Mouse (Mus musculus) frontal cortex, postnatal 25 days (tissue): ENCODE measurements around the gene Gm49711.
"Not testable (repeated sequence)": the region's sequence is repeated elsewhere in the genome, so short reads cannot be mapped to it uniquely, and the experiment has no call there.

ENCODE experiments used
- DNase-seq, 2 experiments: peaks; one replicate each; pipeline ENCODE4 v3.0.0; 2022; ENCODE audit warnings: low spot score in 2 of 2

The Gm49711 gene

DNA sequence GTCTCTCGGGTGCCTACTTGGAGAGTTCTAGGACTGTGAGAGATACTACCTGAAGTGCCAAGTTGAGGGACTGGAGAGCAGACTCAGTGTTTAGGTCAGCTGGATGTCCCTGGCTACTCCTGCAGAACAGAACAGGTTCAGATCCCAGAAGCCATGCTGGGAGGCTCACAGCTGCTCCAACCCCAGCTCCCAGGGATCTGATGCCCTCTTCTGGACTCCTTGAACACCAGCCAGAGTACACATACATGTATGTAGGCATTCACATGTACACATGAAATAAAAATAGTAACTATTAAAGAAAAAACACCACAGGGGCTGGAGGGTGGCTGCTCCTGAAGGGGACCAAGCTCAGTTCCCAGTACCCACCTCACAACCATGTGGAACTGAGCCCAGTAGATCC, 119.6 kb downstream of the Gm49711 start:
- DNase-seq: no peak

DNA sequence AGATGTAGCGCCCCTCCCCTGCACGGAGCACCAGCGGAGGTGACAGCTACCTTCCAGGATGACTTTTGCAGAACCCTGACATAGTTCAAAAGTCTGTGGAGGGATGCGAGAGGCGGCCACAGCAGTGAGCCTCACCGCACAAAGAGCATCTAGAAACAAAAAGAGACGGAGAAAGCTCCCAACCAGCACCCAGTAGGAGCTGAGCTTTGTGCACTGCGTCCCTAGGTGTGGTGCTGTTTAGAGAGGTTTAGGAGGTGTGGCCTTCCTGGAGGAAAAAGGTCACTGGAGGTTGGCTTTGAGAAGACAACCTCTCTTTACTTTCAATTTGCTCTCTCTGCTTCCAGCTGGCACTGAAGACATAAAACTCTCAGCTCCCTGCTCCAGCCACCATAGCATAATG, 121.2 kb downstream of the Gm49711 start:
- no peak for DNase-seq

DNA sequence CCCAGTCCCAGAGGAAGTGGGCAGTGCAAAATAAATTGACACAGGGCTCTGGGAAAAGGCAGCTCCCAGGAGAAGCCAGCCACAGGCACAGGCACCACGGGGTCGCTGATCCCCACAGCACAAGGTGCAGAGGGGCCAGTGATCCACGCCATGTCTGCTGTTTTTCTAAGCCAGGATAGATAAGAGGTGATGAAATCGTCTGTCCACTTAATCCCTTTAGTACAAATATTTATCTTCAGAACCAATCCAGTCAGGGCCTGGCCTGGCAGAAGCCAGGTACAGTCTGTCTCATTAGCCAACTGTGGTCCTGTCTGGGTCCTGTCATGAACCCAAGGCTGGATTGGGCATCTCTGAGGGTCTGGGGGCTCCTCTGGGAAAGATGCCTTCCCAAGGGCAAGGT, 125.4 kb downstream of the Gm49711 start:
- no peak for DNase-seq

DNA sequence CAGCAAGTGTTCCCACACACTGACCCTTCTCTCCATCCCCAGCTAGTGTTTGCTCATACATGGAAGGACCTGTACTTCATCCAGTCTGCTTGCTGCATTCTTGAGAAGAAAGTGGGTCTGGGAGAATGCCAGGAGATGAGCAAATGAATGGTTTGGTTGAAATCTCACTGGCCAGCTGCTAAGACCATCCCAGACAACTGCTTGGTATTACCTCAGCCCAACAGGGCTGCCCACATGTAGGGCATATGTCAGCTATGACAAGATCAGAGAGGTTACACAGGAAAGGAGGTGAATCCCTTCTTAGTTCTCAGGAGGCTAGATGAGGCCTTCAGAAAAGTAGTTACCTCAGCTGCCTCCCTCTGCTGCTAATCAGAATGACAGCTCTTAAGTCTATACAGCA, 132.5 kb downstream of the Gm49711 start:
- no peak for DNase-seq

DNA sequence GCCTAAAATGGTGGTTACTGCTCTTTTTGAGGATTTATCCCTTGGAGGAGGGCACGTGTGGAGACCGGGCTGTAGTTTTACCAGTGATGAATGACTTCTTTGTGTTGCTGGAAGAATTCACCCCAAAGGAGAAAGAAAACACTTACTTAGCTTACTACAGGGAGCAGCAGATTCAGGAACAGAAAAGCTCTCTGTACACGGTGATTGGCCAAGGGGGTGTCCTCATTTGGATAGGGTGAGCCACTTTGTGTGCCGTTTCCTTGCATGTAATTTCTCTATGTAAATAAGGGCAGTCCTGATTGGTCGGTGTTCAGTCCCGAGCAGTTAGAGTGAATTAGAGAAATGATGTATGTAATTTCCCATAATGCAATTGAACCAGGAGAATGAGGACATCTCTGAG, 137.0 kb downstream of the Gm49711 start:
- no peak for DNase-seq

DNA sequence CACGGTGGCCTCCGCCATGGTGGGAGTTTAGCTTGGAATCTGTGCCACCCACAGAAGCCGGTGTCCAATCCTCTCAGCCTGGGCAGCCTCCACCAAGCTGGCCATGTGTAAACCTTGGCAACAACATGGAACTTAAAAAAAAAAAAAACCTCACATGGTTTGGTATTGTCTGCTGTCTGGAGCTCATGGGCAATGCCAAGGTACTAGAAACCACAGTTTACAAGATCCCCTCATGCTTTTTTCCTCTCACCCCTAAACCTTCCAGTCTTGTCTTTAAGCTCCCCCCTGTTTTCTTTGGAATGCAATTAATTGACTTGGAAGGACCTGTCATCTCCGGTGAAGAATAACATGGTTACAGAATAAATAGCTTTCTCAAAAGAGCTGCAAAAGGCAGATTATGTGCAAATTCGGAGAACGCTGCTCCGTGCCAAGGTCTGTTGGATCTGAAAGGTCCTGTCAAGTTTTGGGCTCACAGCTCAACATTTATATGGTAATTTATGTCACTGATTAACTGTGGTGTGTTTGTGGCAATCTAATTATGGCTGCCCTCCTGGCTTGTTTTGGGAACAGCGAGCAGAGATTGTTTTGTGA, 138.7 kb downstream of the Gm49711 start:
- DNase-seq: no peak

DNA sequence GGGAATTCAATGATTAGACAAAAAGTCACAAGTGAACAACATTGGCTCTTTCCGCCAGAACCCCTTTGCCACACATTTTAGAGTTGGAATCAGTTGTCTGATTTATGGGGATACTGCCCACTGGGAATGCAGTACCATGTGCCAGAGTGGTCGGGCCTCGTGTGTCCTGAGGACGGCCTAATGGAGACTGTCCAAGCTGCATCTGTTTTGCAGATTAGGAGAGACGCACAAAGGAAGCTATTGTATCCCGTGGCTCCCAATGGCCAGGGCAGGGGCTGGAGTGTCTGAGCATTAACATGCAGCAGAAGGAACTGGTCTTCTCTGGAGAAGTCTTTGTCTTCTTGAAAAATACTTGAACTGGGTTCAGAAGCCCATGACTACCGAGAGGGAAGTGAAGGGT, 142.5 kb downstream of the Gm49711 start:
- DNase-seq: no peak

DNA sequence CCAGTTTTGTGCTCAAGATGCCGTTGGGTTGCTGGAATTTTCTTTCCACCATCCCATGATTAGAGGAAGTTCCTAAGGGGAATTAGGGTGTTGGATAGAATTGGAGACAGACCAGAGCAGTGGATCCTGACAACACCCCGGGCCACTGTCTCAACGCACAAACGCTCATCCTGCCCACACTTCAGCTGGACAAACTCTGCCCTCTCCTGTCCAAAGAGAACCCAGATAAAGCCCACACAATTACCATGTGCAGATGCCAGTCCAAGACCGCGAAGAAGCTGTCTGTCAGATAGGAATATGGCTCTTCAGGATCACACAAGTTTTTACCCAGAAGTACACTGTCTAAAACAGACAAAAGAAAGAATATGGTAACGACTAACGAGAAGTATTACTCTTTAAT, 145.5 kb downstream of the Gm49711 start:
- DNase-seq: no peak

DNA sequence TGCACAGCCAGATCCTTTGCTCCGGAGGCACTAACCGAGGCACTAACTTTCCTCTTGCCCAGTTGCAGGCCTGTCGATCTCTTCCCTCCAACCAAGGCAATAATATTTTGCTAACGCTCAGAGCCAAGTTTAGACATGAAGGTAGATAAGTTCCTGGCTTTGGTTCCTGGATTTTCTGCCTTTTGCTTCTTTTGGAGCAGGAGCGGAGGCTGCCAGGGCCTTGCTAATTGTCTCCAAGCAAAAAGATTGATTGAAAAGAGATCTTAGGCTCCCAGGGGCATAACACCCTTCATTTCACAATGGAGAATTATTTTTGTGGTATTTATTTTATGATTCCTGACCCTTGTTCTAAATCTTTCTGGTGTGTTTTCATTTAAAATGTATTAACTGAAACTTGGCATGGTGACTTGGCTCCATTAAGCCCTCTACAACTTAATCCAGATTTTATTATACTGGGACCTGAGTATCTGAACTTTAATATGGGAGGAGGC, 151.2 kb downstream of the Gm49711 start:
- no peak for DNase-seq

DNA sequence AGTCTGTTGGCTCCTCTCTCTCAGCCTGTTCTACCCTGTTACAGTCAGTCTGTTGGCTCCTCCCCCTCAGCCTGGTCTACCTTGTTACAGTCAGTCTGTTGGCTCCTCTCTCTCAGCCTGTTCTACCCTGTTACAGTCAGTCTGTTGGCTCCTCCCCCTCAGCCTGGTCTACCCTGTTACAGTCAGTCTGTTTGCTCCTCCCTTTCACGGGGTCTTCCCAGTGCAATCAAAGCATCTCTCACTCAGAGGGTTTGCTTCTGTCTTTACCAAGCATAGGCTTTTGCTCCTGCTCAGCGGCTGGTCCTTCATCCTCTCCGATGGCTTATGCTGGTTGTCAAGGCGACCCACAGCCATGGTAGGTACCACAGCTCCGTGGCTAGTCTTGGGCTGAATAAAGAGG, 152.2 kb downstream of the Gm49711 start:
- DNase-seq: not testable (repeated sequence)

DNA sequence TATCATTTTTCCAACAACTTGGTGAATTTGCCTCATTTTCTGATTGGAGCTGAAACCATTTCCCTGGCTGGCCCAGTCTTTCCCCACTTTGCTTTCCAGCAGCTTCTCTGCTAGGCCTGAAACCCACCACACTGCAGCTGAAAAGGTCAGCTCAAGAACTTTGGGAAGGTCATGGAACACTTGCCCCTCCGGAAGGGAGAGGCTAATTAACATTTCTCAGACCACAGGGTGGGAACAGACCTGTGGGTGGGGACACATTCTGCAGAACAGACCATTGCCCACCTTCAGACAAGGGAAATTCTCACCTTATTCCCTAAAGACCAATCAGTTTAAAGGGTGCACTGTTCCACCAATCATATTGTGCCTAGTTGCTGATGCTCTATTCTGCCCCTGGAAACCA, 155.8 kb downstream of the Gm49711 start:
- not testable (repeated sequence) for DNase-seq

DNA sequence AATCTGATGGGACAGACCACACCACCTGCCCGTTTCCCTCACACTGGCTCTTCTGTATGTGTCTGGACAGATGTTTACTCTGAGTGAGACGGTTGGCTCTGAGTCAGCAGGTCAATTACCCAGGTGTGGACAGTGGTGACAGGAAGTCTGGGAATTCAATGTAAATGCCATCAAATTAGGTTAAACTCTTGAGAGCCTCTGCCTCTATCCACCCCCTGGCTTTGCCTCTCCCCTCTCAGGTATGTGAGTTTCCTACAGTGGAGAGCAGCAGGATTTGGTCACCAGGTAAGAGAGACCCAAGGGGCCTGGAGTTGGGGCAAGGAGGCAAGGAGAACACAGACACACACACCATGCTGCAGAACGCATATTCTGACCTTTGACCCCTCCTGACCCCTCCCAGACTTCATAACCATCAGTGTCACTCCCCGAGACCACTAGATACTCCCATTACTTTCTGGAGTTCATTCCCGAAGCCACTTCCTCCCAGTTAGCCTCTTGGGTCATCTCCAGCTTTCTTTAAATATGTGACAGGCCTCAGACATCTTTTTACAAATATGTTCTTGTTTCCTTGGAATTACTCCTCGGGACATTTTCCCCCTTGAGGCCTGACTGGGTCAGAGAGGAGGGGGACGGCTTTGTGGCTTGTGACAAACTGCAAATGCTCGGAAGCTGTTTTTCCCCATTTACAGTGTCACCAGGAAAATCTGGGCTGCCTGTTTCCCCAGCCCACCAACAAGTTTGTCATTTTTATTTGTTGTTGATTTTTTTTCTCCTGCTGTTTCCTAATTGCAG, 157.7 kb downstream of the Gm49711 start:
- no peak for DNase-seq

DNA sequence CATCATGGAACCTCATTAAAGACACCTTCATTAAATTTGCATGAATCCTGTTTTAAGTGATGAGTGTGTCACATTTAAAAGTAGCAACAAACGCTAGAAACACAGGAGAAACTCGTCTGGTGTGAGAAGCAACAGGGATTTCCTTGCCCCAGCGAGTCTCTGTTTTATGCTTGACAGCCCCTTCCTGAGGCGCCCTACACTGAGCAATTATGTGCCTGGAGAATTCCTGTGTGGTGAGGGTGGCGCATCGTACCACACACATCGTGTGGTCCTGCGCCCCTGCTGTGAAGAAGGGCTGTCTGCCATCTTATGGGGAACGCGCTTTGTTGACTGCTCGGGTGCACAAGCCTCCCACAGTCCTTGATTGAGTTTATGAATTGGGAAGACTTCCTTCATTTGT, 162.6 kb downstream of the Gm49711 start:
- no peak for DNase-seq

DNA sequence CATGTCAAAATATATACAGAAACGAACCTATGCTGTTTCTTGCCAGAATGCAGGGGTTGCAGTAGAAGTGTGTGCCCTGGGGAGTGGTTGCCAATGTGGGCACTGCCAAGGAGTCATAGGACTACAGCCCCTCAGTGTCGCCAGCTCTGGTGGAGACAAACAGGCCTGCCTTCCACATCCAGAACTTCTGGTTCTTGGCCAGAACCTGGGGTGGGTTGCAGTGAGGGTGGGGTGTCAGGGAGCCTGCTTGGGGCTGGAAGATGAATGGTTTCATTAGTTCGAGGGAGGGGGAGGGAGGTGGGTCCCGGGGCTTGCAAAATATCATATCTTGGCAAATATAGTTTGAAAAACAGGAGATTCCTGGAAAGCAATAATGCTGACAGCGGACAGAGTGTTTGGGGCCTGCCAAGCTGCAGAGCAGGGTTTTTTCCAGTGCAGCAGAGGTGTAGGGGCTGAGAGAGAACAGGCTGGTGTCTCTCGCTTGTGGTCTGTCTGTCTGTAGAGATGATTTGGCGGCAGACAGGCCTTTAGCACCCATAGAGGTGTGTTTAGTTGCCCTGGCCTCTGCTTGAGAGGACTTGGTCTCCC, 170.3 kb downstream of the Gm49711 start:
- DNase-seq: no peak

DNA sequence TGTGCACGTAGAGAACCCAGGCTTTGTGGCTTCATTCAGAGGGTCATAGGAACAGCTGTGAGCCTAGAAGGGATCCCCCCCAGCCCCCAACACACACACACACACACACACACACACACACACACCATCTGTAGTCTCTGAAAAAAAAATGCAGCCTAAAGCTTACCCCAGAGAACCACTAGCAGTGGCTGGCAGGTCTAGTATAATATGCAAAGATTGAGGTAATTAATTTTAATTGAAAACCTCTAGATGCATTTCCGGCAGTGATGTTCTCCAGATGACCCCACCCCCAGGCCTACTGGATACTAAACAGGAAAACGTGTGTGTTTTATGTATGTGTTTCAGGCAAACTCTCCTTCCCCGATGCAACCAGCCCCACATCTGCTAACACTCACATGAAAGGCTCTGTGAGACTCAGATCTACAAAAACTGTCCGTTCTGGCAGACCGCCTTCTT, 172.4 kb downstream of the Gm49711 start:
- no peak for DNase-seq

DNA sequence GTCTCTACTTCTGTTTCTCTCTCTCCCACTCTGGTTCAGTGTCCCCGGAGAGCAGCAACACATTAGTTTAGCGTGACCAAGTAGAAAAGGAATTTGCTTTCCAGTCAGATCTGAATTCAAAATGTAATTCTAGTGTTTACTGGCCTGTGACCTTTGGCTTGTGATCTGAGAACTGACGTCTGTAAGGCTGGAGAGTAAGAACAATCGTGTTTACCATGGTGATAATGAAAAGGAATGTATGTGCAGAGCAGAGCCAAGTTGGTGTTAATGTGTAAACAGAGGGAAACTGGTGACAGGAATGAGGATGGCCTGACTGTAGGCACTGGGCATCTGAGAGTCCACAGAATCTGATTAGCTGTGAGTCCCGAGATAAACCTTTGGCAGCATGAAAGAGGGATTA, 176.4 kb downstream of the Gm49711 start:
- no peak for DNase-seq

DNA sequence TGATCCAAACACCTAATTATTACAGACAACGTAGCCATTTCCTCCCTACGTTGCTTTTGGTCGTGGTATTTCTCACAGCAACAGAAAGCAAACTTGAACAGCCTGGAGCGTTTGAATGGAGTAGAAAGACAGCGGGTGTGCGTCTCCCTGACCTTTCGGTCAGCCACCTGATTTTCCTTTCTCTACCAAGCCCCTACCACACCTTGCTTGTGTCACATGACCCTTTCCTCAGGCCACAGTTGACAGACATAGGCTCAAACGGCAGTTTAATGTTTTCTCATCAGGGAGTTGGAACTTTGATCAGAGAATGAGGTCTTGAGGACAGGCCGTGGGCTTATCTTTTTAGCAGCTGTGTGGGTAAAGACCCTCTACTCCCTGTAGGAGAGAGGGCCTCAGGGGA, 177.1 kb downstream of the Gm49711 start:
- no peak for DNase-seq
